Mouse (Mus musculus) heart, embryonic 12.5 days (tissue): ENCODE measurements around the gene Map2. TPM values are rescaled to one million over a fixed set of nuclear protein-coding genes. Genes with fewer than 3 reads are reported as not detected.

ENCODE experiments used
- ATAC-seq: fragments of 200-750 bp; cut with Nextera tagmentation; 2 replicates; pipeline ENCODE4 v1.8.0; 2017; ENCODE audit warnings: moderate TSS enrichment, moderate library complexity; ENCODE audit not compliant: insufficient number of reproducible peaks, low FRiP score
- H3K27ac ChIP-seq: fragments of 300-500 bp; sonication (generic); 2 replicates; pipeline ENCODE4 v1.5.1; 2016; ENCODE audit warnings: mild to moderate bottlenecking, moderate library complexity; ENCODE audit not compliant: poor library complexity, severe bottlenecking
- H3K27me3 ChIP-seq: fragments of 300-500 bp; sonication (generic); replicated peaks from 2 replicates; pipeline ENCODE4 v1.6.1; 2016; ENCODE audit warnings: mild to moderate bottlenecking, moderate library complexity
- H3K36me3 ChIP-seq: fragments of 300-500 bp; sonication (generic); 2 replicates; pipeline ENCODE4 v1.6.1; 2016; ENCODE audit warnings: mild to moderate bottlenecking, moderate library complexity
- H3K4me1 ChIP-seq: fragments of 300-500 bp; sonication (generic); replicated peaks from 2 replicates; pipeline ENCODE4 v1.6.1; 2016; ENCODE audit warnings: mild to moderate bottlenecking
- H3K4me2 ChIP-seq: fragments of 300-500 bp; sonication (generic); 2 replicates; pipeline ENCODE4 v1.6.1; 2016; ENCODE audit warnings: mild to moderate bottlenecking, moderate library complexity
- H3K4me3 ChIP-seq: fragments of 300-500 bp; sonication (generic); 2 replicates; pipeline ENCODE4 v1.5.1; 2016; ENCODE audit warnings: mild to moderate bottlenecking
- H3K9ac ChIP-seq: fragments of 300-500 bp; sonication (generic); 2 replicates; pipeline ENCODE4 v1.6.1; 2016; ENCODE audit warnings: mild to moderate bottlenecking, moderate library complexity
- H3K9me3 ChIP-seq: fragments of 300-500 bp; sonication (generic); replicated peaks from 2 replicates; pipeline ENCODE4 v1.6.1; 2016; ENCODE audit warnings: mild to moderate bottlenecking, moderate library complexity
- WGBS: fragments of 180-500 bp; shearing (Covaris S2); methylation state at CpG from one replicate; pipeline ENCODE4 v1.1.7; 2016; 5-methylcytosine and 5-hydroxymethylcytosine counted together
- polyA plus RNA-seq: library from polyadenylated mRNA; unstranded; fragments of >200 nt; fragmentation: Nextera tagmentation; extraction: Ambion mirVana; gene quantifications from 2 replicates; pipeline ENCODE4 v1.2.1, GENCODE M21; 2016

Map2 gene
- polyA plus RNA-seq, 1 experiment from 2014 or later, result 3.9 TPM

DNA sequence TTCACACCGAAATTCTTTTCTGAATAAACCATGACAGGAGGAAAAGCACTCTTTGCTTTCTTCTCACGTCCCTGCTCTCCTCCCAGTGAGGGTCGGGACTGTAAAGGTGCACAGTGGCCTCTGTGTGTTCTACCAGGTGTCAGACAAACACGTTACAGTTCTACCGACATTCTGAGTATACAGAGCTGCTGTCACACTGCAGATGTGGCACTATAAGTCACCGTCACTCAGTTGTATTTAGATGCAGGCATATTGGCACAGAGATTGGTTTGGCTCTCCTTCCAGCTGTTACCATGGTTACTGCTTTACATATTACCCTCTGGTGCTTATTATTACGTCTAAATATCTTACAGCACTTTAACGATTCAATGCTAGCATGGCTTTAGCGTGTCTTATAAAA, 188.2 kb downstream of the Map2 start:
- H3K27me3 ChIP-seq, result no peaks in the 10 kb centered on the region
- WGBS, result 80% methylated on average over 9 of the region's 9 CpGs
- H3K4me3 ChIP-seq, result no peak overlapping the region
- no peaks in the 10 kb centered on the region for H3K9me3 ChIP-seq
- no peak overlapping the region for H3K9ac ChIP-seq
- ATAC-seq, result no peak
- H3K4me2 ChIP-seq, result no peak overlapping the region
- no peaks in the 10 kb centered on the region for H3K36me3 ChIP-seq
- H3K4me1 ChIP-seq, result no peaks in the 10 kb centered on the region
- no peak overlapping the region for H3K27ac ChIP-seq

DNA sequence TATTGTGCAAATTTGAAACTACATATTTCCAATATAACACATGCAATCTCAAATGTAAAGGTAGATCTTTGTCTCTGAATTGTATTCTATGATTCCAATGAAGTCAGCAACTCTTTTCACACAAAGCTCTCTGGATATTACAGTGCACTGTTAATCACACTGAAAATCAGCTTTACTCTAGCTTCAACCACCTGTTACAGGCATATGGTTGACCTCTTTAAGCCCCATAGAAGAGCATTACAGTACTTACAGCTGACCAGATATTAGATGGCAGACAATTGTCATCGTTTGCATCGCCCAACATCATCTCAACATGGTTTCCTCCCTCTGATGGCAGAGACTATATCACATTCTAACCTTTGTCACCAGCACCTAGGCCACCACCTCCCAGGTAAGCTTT, 189.3 kb downstream of the Map2 start:
- Histone ChIP-seq H3K36me3 (no peaks in the 10 kb centered on the region), H3K9me3 (no peaks in the 10 kb centered on the region), H3K4me1 (no peaks in the 10 kb centered on the region), H3K4me2 (no peak overlapping the region), H3K4me3 (no peak overlapping the region), H3K27ac (no peak overlapping the region), H3K9ac (no peak overlapping the region), H3K27me3 (no peaks in the 10 kb centered on the region)
- no peak for ATAC-seq
- 84% methylated on average over 2 of the region's 2 CpGs for WGBS

DNA sequence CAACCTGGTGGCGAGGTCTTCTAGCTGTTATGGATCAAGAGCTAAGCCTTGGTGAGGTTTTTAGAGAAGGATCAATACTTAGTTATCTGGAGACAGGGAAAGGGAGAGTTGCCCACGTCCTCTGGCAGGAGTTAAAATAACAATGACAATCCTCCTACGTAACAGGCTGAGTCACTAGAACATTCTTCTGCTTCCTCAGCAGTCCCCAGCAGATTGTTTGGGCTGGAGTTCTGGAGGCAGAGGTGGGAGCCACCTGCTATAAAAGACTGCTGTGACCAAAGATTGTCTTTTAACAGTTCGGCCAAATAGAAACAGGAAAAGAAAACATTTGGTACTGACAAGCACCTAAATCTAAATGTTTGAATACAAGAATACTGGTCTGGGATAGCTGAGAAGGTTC, 190.5 kb downstream of the Map2 start:
- WGBS, result 40% methylated on average over 4 of the region's 4 CpGs
- Histone ChIP-seq H3K36me3 (no peaks in the 10 kb centered on the region), H3K9ac (no peak overlapping the region), H3K4me3 (no peak overlapping the region), H3K27me3 (no peaks in the 10 kb centered on the region), H3K27ac (no peak overlapping the region), H3K9me3 (no peaks in the 10 kb centered on the region), H3K4me1 (no peaks in the 10 kb centered on the region), H3K4me2 (no peak overlapping the region)
- ATAC-seq, result no peak

DNA sequence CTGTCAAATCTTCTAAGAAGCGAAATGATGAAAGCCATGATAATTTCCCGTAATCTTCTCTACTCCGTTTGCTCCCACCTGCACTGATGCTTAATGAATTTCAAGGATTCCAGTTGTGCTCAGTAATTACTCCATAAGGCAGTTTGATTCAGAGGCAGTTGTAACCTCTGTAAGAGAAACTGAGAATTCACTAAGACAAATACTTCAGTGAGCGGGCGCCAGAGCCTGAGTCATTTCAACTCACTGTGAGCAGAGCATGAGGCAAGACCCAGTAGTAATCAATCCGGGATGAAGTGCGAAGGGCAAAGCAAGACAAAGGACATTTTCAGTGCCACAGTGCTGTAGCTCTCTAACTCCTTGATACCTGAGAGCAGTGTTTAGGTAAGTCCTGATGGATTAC, 194.4 kb downstream of the Map2 start:
- WGBS, result 69% methylated on average over 7 of the region's 7 CpGs
- H3K9me3 ChIP-seq, result no peaks in the 10 kb centered on the region

DNA sequence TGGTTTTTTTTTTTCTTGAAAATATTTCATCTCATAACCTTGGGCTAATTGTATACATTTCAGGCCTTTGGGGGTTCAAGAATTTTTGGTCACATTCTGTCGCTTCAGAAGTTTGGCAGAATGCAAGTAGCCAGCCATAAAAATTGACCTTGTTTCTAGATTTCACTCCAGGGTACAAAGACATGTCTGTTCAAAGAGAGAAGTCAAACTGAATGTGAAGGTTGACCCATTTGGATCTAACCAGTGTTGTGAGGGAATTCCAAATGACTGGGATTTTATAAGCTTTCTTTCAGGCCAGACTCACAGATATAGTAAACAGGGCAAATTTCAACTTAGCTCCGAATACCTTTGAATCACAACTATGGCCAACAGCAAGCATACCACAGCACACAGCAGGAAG, 196.3 kb downstream of the Map2 start:
- ATAC-seq, result no peak
- no peaks in the 10 kb centered on the region for H3K4me1 ChIP-seq
- 81% methylated on average over 2 of the region's 2 CpGs for WGBS
- no peak overlapping the region for H3K9ac ChIP-seq
- H3K4me3 ChIP-seq, result no peak overlapping the region
- no peaks in the 10 kb centered on the region for H3K9me3 ChIP-seq
- H3K27ac ChIP-seq, result no peak overlapping the region
- H3K36me3 ChIP-seq, result no peaks in the 10 kb centered on the region
- no peak overlapping the region for H3K4me2 ChIP-seq
- H3K27me3 ChIP-seq, result no peaks in the 10 kb centered on the region

More for the DNA sequence above, 194.4 kb downstream of the Map2 start:
- Histone ChIP-seq H3K4me3 (no peak overlapping the region), H3K4me2 (no peak overlapping the region), H3K9ac (no peak overlapping the region), H3K36me3 (no peaks in the 10 kb centered on the region), H3K27ac (no peak overlapping the region), H3K4me1 (no peaks in the 10 kb centered on the region), H3K27me3 (no peaks in the 10 kb centered on the region)
- ATAC-seq, result no peak

DNA sequence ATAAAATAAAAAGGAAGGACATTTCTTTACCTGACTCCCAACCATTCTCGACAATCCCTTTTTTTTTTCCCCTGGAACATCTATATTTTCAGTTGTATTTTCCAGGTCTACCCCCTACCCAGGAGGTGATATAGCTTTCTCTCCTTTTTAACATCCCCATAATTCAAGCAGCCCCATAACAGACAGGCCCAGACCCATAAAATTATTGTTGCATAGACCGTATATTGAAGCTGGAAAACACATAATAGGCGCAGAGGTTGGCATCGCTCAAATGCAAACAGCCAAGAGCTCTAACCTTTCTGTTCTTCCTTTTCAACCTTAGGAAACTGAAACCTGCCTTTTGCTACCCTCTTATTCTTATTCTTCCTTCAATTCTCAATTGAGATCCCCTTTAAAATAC, 211.2 kb downstream of the Map2 start:
- H3K4me2 ChIP-seq, result no peak overlapping the region
- H3K27ac ChIP-seq, result no peak overlapping the region
- no peak overlapping the region for H3K9ac ChIP-seq
- H3K9me3 ChIP-seq, result no peaks in the 10 kb centered on the region
- no peak overlapping the region for H3K4me3 ChIP-seq
- H3K36me3 ChIP-seq, result no peaks in the 10 kb centered on the region
- no peaks in the 10 kb centered on the region for H3K4me1 ChIP-seq
- WGBS, result 92% methylated on average over 4 of the region's 4 CpGs
- H3K27me3 ChIP-seq, result no peaks in the 10 kb centered on the region
- no peak for ATAC-seq

DNA sequence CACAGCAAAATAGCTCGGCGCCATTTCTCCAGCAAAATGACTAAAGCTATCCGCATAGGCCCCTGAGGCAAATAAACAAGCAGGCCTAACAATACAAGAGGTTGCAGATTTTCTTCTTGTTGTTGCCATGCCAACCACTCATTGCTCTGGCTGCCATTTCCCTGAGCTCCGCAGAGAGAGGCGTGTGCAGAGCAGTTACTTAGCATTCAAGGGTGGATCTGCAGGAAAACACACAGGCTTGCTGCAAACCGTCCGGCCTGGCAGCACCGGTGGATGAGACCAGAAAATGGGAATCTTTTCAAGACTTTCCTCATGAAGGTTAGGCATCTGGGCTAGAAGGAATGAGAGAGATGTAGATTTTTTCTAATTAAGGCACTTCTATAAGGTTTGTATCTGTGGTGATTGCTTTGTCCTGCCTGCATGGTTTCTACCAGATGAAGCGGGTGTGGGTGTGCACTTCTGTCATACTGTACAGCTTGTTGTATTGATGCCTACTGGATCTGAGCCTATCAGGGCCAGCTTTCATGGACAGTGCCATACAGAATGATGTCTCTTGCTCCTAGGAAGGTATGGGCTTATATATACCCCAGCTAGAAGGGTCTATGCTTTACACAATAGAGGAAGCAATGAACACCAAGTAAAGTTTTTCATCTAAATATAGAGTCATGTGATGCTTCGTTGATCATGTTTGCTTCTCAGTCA, 211.8 kb downstream of the Map2 start:
- Histone ChIP-seq H3K4me3 (no peak overlapping the region), H3K4me1 (no peaks in the 10 kb centered on the region), H3K4me2 (no peak overlapping the region)

DNA sequence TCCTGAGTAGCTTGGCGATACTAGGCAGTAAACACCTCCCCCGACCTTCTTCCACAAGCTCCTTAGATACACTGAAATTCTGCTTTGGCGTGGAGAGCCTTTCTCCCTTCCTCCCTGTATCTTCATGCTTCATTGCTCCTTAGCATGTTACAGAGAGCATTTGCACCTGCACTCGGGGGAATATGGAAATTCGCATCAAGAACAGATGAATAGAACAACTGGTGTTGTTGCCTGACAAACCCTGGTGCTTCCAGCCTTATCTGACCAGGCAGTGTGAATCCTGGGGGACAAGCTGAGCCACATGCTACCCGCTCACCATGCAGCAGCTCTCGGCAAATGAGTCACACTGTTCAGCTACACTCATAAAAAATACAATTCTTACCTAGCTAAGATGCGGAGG, 213.5 kb downstream of the Map2 start:
- Histone ChIP-seq H3K36me3 (no peaks in the 10 kb centered on the region), H3K9me3 (no peaks in the 10 kb centered on the region), H3K9ac (no peak overlapping the region), H3K27me3 (no peaks in the 10 kb centered on the region), H3K4me1 (no peaks in the 10 kb centered on the region), H3K27ac (no peak overlapping the region), H3K4me2 (no peak overlapping the region), H3K4me3 (no peak overlapping the region)
- ATAC-seq, result no peak
- 60% methylated on average over 8 of the region's 8 CpGs for WGBS

More for the DNA sequence above, 211.8 kb downstream of the Map2 start:
- Histone ChIP-seq H3K27me3 (no peaks in the 10 kb centered on the region), H3K27ac (no peak overlapping the region), H3K9me3 (no peaks in the 10 kb centered on the region), H3K9ac (no peak overlapping the region), H3K36me3 (no peaks in the 10 kb centered on the region)
- WGBS, result 76% methylated on average over 10 of the region's 10 CpGs
- ATAC-seq, result no peak

DNA sequence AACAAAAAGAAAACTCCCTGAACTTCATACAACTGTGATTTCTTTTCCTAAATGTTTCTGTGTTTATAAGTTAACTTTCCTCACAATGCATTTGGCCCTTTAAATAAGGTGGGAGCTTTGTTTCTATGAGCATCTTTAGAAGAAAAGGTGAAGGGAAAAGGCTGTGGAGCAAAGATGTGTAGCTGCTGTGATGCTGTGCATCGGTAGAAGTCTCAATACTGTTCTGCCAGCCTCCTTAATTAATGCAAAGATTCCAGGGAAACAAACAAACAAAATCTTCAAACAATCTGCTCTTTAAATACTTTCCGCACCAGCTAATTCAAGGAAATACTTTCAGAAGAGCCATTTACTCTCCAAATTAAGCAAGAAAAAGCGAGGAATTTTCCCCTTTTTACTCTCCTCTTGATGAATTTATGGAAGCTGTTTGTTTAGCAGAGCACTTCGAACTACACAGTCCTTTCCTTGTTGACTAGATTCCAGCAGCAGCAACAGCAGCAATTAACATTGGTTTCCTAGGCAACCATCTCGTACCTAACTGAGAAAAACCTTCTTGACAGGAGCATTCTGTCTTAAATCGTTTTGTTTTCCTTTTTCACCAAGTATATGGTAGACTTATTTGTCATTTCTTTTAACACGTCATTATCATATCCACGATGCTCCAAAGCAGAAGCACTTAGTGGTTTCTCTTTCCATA, 220.0 kb downstream of the Map2 start:
- Histone ChIP-seq H3K27me3 (no peaks in the 10 kb centered on the region), H3K36me3 (no peaks in the 10 kb centered on the region), H3K9ac (no peak overlapping the region), H3K4me1 (no peaks in the 10 kb centered on the region), H3K4me2 (no peak overlapping the region), H3K27ac (no peak overlapping the region), H3K9me3 (no peaks in the 10 kb centered on the region), H3K4me3 (no peak overlapping the region)
- no peak for ATAC-seq
- WGBS, result 63% methylated on average over 8 of the region's 8 CpGs

DNA sequence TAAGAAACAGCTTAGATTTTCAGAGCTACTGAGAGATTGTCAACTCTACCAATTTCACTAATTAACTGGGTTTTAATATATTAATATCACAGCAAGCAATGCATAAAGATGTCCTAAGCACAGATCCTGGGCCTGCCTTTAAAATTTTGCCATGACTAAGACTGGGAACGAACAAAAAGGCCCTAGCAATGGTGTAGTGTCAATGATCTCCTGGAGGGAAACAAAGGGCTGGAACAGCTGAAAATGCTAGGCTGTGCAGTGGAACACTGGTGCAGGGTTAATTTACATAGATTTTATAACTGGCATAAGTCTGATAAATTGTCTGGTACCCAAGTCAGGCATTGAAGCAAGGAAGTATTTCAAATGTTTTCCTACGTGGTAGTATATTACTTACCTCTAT, 220.8 kb downstream of the Map2 start:
- Histone ChIP-seq H3K9me3 (no peaks in the 10 kb centered on the region), H3K4me3 (no peak overlapping the region), H3K27me3 (no peaks in the 10 kb centered on the region), H3K4me1 (no peaks in the 10 kb centered on the region), H3K36me3 (no peaks in the 10 kb centered on the region), H3K9ac (no peak overlapping the region), H3K4me2 (no peak overlapping the region), H3K27ac (no peak overlapping the region)
- 74% methylated on average over 2 of the region's 2 CpGs for WGBS
- no peak for ATAC-seq

DNA sequence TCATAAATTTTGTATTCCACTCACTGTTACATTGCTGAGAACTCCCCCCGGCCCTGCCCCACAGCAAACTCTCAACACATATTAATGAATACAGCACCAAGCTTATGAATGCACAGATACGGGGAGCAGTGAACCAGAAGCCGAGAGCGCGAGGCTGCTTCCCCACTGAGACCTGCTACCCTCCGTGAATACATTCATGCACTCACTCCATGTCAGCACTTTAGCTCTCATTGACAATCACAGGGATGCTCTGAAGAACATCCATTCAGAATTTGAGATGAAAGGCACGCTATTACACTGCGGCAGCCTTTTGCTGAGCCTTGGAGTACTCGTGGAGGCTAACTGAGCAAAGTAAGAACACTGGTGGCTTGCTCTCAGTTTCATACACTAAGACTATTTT, 226.8 kb downstream of the Map2 start:
- no peak for ATAC-seq
- H3K9me3 ChIP-seq, result no peaks in the 10 kb centered on the region
- no peaks in the 10 kb centered on the region for H3K27me3 ChIP-seq
- H3K27ac ChIP-seq, result no peak overlapping the region
- no peak overlapping the region for H3K4me3 ChIP-seq
- 80% methylated on average over 9 of the region's 9 CpGs for WGBS
- H3K4me1 ChIP-seq, result no peaks in the 10 kb centered on the region
- H3K9ac ChIP-seq, result no peak overlapping the region
- no peak overlapping the region for H3K4me2 ChIP-seq
- H3K36me3 ChIP-seq, result no peaks in the 10 kb centered on the region
